Mouse (Mus musculus): ENCODE measurements around the gene Idi1.
"Not testable (repeated sequence)": the region's sequence is repeated elsewhere in the genome, so short reads cannot be mapped to it uniquely, and the experiment has no call there.

Idi1 gene

GRCm38 (mm10) chr13:8888603-8889002, 3.3 kb downstream of the Idi1 start:
- DNase-seq, result peak in 1 of 2 experiments; percentile 51

- not testable (repeated sequence) for DNase-seq
These were observed 20.7 kb downstream of the Idi1 start for GRCm38 (mm10) chr13:8905986-8906385.

- DNase-seq, result not testable (repeated sequence)
These were observed 28.6 kb downstream of the Idi1 start for GRCm38 (mm10) chr13:8913890-8914289.

GRCm38 (mm10) chr13:8933499-8933898, 48.2 kb downstream of the Idi1 start:
- no peak for DNase-seq

- DNase-seq, result not testable (repeated sequence)
These were observed 52.4 kb downstream of the Idi1 start for GRCm38 (mm10) chr13:8937611-8938140.

- not testable (repeated sequence) for DNase-seq
These were observed 55.8 kb downstream of the Idi1 start for GRCm38 (mm10) chr13:8941110-8941509.

GRCm38 (mm10) chr13:8941701-8942100, 56.4 kb downstream of the Idi1 start:
- not testable (repeated sequence) for DNase-seq
